Mouse (Mus musculus) adrenal gland, adult 8-10 months (tissue): ENCODE measurements around the gene BC052040. TPM values are rescaled to one million over a fixed set of nuclear protein-coding genes. Genes with fewer than 3 reads are reported as not detected.

Experiments
- DNase-seq: peaks from one replicate; pipeline ENCODE4 v3.0.0; 2022
- microRNA-seq, 2 experiments: library from miRNA; unstranded; fragments of <30 nt; microRNA quantifications; one replicate each; pipeline ENCODE4 v1.2.0; 2022
- total RNA-seq, 4 experiments: library from RNA; stranded (reverse); gene quantifications; 2 replicates each; pipeline ENCODE4 v1.2.4; 2022

The BC052040 gene
- total RNA-seq, 4 experiments from 2014 or later, result 3.7 to 4.9 (median 4.0) TPM

- DNase-seq, result no peak
Measured at GRCm38 (mm10) chr2:115774153-115774908, 192.8 kb downstream of the BC052040 start.

- DNase-seq, result no peak
Measured at GRCm38 (mm10) chr2:115775488-115776217, 194.1 kb downstream of the BC052040 start.

- peak; percentile 50 for DNase-seq
Measured at GRCm38 (mm10) chr2:115776924-115777860, 195.7 kb downstream of the BC052040 start.

GRCm38 (mm10) chr2:115780546-115781011 lies 199.1 kb downstream of the BC052040 start:
- no peak for DNase-seq

GRCm38 (mm10) chr2:115785687-115786086 lies 204.2 kb downstream of the BC052040 start:
- DNase-seq, result no peak

GRCm38 (mm10) chr2:115798839-115799238 lies 217.3 kb downstream of the BC052040 start:
- DNase-seq, result no peak

GRCm38 (mm10) chr2:115808376-115808775 lies 226.9 kb downstream of the BC052040 start:
- DNase-seq, result peak; percentile 14

GRCm38 (mm10) chr2:115813316-115813715 lies 231.8 kb downstream of the BC052040 start:
- no peak for DNase-seq

GRCm38 (mm10) chr2:115813721-115814120 lies 232.2 kb downstream of the BC052040 start:
- DNase-seq, result no peak

GRCm38 (mm10) chr2:115817959-115818358 lies 236.4 kb downstream of the BC052040 start:
- DNase-seq, result no peak

- no peak for DNase-seq
Measured at GRCm38 (mm10) chr2:115822361-115822760, 240.8 kb downstream of the BC052040 start.

Small RNA genes lying within 50 kb of the gene (microRNA-seq; reads per million reads assigned to microRNA genes)
- gene Mir1951, result 0 reads per million in 2 experiments
